Mouse (Mus musculus) G1E (cell line): Measurements from ENCODE around the gene Zfp423.

Experiments used
- CTCF ChIP-seq: IDR thresholded peaks from 2 replicates; pipeline ENCODE4 v1.5.1; 2012; ENCODE audit warnings: low read depth, low read length, inconsistent platforms, mixed read lengths
- GATA1 ChIP-seq: IDR thresholded peaks from 2 replicates; pipeline ENCODE4 v1.6.1; 2012; ENCODE audit warnings: borderline replicate concordance, low read length, inconsistent platforms, mixed read lengths
- GATA2 ChIP-seq: IDR thresholded peaks from 2 replicates; pipeline ENCODE4 v1.6.1; 2012; ENCODE audit warnings: low read depth, low read length, inconsistent platforms, borderline replicate concordance
- POLR2AphosphoS5 ChIP-seq: IDR thresholded peaks from 2 replicates; pipeline ENCODE4 v1.6.1; 2012; ENCODE audit warnings: low read depth, low read length, inconsistent platforms; ENCODE audit not compliant: insufficient replicate concordance
- TAL1 ChIP-seq: conservative IDR thresholded peaks from 2 replicates; pipeline ENCODE4 v1.6.1; 2012; ENCODE audit warnings: low read depth, low read length, inconsistent platforms, mixed read lengths

- TF ChIP-seq CTCF: no peak
- no peak for TF ChIP-seq GATA1
- TF ChIP-seq TAL1: no peak
- TF ChIP-seq POLR2AphosphoS5: no peak
- TF ChIP-seq GATA2: no peak
These were observed 183.5 kb downstream of the Zfp423 start for GRCm38 (mm10) chr8:87775889-87776288.
